Mouse (Mus musculus): ENCODE results near the gene Bcat2. TPM values are rescaled to one million over a fixed set of nuclear protein-coding genes. Genes with fewer than 3 reads are reported as not detected.

Bcat2 gene
- polyA plus RNA-seq, 1 experiment from 2014 or later, result 24.7 TPM

DNA sequence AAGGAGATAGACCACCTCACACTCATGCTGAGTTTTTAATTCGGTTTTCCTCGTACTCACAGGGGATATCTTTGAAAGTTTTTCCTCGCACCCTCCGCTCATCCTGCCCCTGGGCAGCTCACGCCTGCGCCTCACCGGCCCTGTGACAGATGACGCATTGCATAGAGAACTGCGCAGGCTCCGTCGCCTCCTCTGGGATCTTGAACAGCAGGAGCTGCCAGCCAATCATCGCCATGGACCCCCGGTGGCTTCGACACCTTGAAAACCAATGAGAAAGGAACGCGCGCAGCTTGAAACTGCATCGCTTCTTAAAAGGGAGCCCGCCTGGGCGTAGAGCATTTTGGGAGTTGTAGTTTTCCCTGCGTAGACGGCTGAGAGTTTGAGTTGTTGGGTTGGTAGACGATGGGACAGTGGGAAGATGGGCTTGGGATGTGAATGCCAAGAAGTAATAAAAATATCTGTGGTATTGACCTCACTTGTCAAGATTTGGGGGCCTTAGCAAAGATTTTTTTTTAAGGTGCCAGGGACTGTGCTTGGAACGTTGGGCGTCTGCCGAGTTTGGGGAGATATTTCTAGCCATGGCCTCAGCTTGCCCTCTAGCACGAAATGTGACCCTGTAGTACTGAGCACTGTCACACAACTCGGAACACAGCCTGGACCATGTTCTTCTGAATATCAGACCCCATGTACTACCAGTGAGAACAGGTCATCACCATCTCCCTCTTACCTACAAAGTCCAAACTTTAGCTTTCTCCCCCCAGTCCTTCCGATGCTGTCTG is 68.9 kb downstream of the Bcat2 start:
- Histone ChIP-seq H3K4me3 (ENCODE audit: low read depth, low read length) (peak overlapping the region; percentile 19), H3K27me3 (ENCODE audit: control insufficient read depth, insufficient read depth, low read length) (no peaks in the 10 kb centered on the region), H3K9me3 (ENCODE audit: control insufficient read depth, low read length) (no peaks in the 10 kb centered on the region), H3K9ac (ENCODE audit: low read length) (peak overlapping the region; percentile 11; the same call in 1 of the 2 replicates), H3K4me2 (peak overlapping the region; percentile 40), H3K36me3 (ENCODE audit: control insufficient read depth, insufficient read depth, low read length) (no peaks in the 10 kb centered on the region), H3K27ac (ENCODE audit: low read depth, low read length) (no peak overlapping the region; the same call in 1 of the 2 replicates), H3K4me1 (ENCODE audit: control insufficient read depth, insufficient read depth, low read length) (peaks cover 17% of the 10 kb centered on the region)
- WGBS, result 18% methylated on average over 29 of the region's 29 CpGs
- ATAC-seq (ENCODE audit: low FRiP score), result peak; percentile 87
- DNase-seq (ENCODE audit: low spot score, missing footprints), result peak; percentile 97

Other genes starting within 250 kb of the Bcat2 start
- gene Trpm4, start 236.4 kb upstream of the Bcat2 start, polyA plus RNA-seq (2014; fragmentation: Nextera tagmentation; extraction: Ambion mirVana), result 4.4 and 6.1 TPM in 2 replicates
- gene Hrc, start 234.9 kb upstream of the Bcat2 start, polyA plus RNA-seq (2014; fragmentation: Nextera tagmentation; extraction: Ambion mirVana), result 0.11 and 0.19 TPM in 2 replicates
- gene Ppfia3, start 203.1 kb upstream of the Bcat2 start, polyA plus RNA-seq (2014; fragmentation: Nextera tagmentation; extraction: Ambion mirVana), result 7.7 and 8.1 TPM in 2 replicates
- gene Lin7b, start 199.6 kb upstream of the Bcat2 start, polyA plus RNA-seq (2014; fragmentation: Nextera tagmentation; extraction: Ambion mirVana), result 0.75 and 1.2 TPM in 2 replicates
- 62.0 and 70.9 TPM in 2 replicates for gene Snrnp70, start 174.4 kb upstream of the Bcat2 start, polyA plus RNA-seq (2014; fragmentation: Nextera tagmentation; extraction: Ambion mirVana)
- gene Kcna7, start 164.5 kb upstream of the Bcat2 start, polyA plus RNA-seq (2014; fragmentation: Nextera tagmentation; extraction: Ambion mirVana), result not detected in 2 replicates
- gene Ntf5, start 156.5 kb upstream of the Bcat2 start, polyA plus RNA-seq (2014; fragmentation: Nextera tagmentation; extraction: Ambion mirVana), result 0.23 and 0.44 TPM in 2 replicates
- not detected in 2 replicates for gene Lhb, start 149.3 kb upstream of the Bcat2 start, polyA plus RNA-seq (2014; fragmentation: Nextera tagmentation; extraction: Ambion mirVana)
- 26.5 and 26.8 TPM in 2 replicates for gene Gys1, start 135.3 kb upstream of the Bcat2 start, polyA plus RNA-seq (2014; fragmentation: Nextera tagmentation; extraction: Ambion mirVana)
- 168 and 171 TPM in 2 replicates for gene Ruvbl2, start 132.1 kb upstream of the Bcat2 start, polyA plus RNA-seq (2014; fragmentation: Nextera tagmentation; extraction: Ambion mirVana)
- gene Ftl1, start 110.3 kb upstream of the Bcat2 start, polyA plus RNA-seq (2014; fragmentation: Nextera tagmentation; extraction: Ambion mirVana), result 5,242 and 5,528 TPM in 2 replicates
- gene Bax, start 103.3 kb upstream of the Bcat2 start, polyA plus RNA-seq (2014; fragmentation: Nextera tagmentation; extraction: Ambion mirVana), result 169 and 201 TPM in 2 replicates
- 0.15 TPM in 1 of 2 replicates, not detected in the other for gene Tulp2, start 88.3 kb upstream of the Bcat2 start, polyA plus RNA-seq (2014; fragmentation: Nextera tagmentation; extraction: Ambion mirVana)
- not detected in 2 replicates for gene Gm45808, start 83.3 kb upstream of the Bcat2 start, polyA plus RNA-seq (2014; fragmentation: Nextera tagmentation; extraction: Ambion mirVana)
- gene Dhdh, start 81.3 kb upstream of the Bcat2 start, polyA plus RNA-seq (2014; fragmentation: Nextera tagmentation; extraction: Ambion mirVana), result 3.2 and 3.9 TPM in 2 replicates
- gene Nucb1, start 59.7 kb upstream of the Bcat2 start, polyA plus RNA-seq (2014; fragmentation: Nextera tagmentation; extraction: Ambion mirVana), result 83.7 and 84.8 TPM in 2 replicates
- 16.3 and 17.1 TPM in 2 replicates for gene Ppp1r15a, start 43.9 kb upstream of the Bcat2 start, polyA plus RNA-seq (2014; fragmentation: Nextera tagmentation; extraction: Ambion mirVana)
- 0.08 and 0.26 TPM in 2 replicates for gene Plekha4, start 43.8 kb upstream of the Bcat2 start, polyA plus RNA-seq (2014; fragmentation: Nextera tagmentation; extraction: Ambion mirVana)
- 0.10 and 0.12 TPM in 2 replicates for gene Hsd17b14, start 15.3 kb upstream of the Bcat2 start, polyA plus RNA-seq (2014; fragmentation: Nextera tagmentation; extraction: Ambion mirVana)
- gene Fgf21, start 45.3 kb downstream of the Bcat2 start, polyA plus RNA-seq (2014; fragmentation: Nextera tagmentation; extraction: Ambion mirVana), result not detected in 2 replicates
- gene Fut1, start 47.1 kb downstream of the Bcat2 start, polyA plus RNA-seq (2014; fragmentation: Nextera tagmentation; extraction: Ambion mirVana), result not detected in 2 replicates
- 0.10 and 0.29 TPM in 2 replicates for gene Izumo1, start 51.7 kb downstream of the Bcat2 start, polyA plus RNA-seq (2014; fragmentation: Nextera tagmentation; extraction: Ambion mirVana)
- gene Rasip1, start 57.3 kb downstream of the Bcat2 start, polyA plus RNA-seq (2014; fragmentation: Nextera tagmentation; extraction: Ambion mirVana), result 4.0 and 4.7 TPM in 2 replicates
- 1.8 and 2.1 TPM in 2 replicates for gene Mamstr, start 69.8 kb downstream of the Bcat2 start, polyA plus RNA-seq (2014; fragmentation: Nextera tagmentation; extraction: Ambion mirVana)
- gene Fut2, start 96.2 kb downstream of the Bcat2 start, polyA plus RNA-seq (2014; fragmentation: Nextera tagmentation; extraction: Ambion mirVana), result not detected in 2 replicates
- gene Ntn5, start 113.9 kb downstream of the Bcat2 start, polyA plus RNA-seq (2014; fragmentation: Nextera tagmentation; extraction: Ambion mirVana), result 0.21 TPM in 1 of 2 replicates, not detected in the other
- 0.19 and 0.36 TPM in 2 replicates for gene Sec1, start 124.2 kb downstream of the Bcat2 start, polyA plus RNA-seq (2014; fragmentation: Nextera tagmentation; extraction: Ambion mirVana)
- gene Car11, start 129.7 kb downstream of the Bcat2 start, polyA plus RNA-seq (2014; fragmentation: Nextera tagmentation; extraction: Ambion mirVana), result 3.3 and 6.3 TPM in 2 replicates
- 2.2 and 3.5 TPM in 2 replicates for gene Dbp, start 134.9 kb downstream of the Bcat2 start, polyA plus RNA-seq (2014; fragmentation: Nextera tagmentation; extraction: Ambion mirVana)
- gene Rpl18, start 145.3 kb downstream of the Bcat2 start, polyA plus RNA-seq (2014; fragmentation: Nextera tagmentation; extraction: Ambion mirVana), result 878 and 933 TPM in 2 replicates
- gene Sphk2, start 147.8 kb downstream of the Bcat2 start, polyA plus RNA-seq (2014; fragmentation: Nextera tagmentation; extraction: Ambion mirVana), result 11.8 and 14.9 TPM in 2 replicates
- 0.57 and 1.4 TPM in 2 replicates for gene Fam83e, start 151.1 kb downstream of the Bcat2 start, polyA plus RNA-seq (2014; fragmentation: Nextera tagmentation; extraction: Ambion mirVana)
- gene Spaca4, start 155.7 kb downstream of the Bcat2 start, polyA plus RNA-seq (2014; fragmentation: Nextera tagmentation; extraction: Ambion mirVana), result not detected in 2 replicates
- 4.6 and 4.8 TPM in 2 replicates for gene Lmtk3, start 213.6 kb downstream of the Bcat2 start, polyA plus RNA-seq (2014; fragmentation: Nextera tagmentation; extraction: Ambion mirVana)
- gene Sult2b1, start 214.5 kb downstream of the Bcat2 start, polyA plus RNA-seq (2014; fragmentation: Nextera tagmentation; extraction: Ambion mirVana), result 1.5 and 2.4 TPM in 2 replicates
- gene Cyth2, start 244.4 kb downstream of the Bcat2 start, polyA plus RNA-seq (2014; fragmentation: Nextera tagmentation; extraction: Ambion mirVana), result 224 and 225 TPM in 2 replicates